Mouse (Mus musculus) adrenal gland, postnatal 0 days (tissue): ENCODE measurements around the gene Cd52. TPM values are rescaled to one million over a fixed set of nuclear protein-coding genes. Genes with fewer than 3 reads are reported as not detected.

Source experiments
- polyA plus RNA-seq: library from polyadenylated mRNA; unstranded; fragments of >200 nt; fragmentation: Nextera tagmentation; extraction: Ambion mirVana; gene quantifications from 2 replicates; pipeline ENCODE4 v1.2.1, GENCODE M21; 2015

Cd52 gene
- 24.9 and 36.6 TPM in 2 replicates for polyA plus RNA-seq

GRCm38 (mm10) chr4:134094923-134095547 lies at the start of gene Cd52:
Gene Cd52 (minus strand): TSS chr4:134095082.

GRCm38 (mm10) chr4:134128221-134128982 lies 33.5 kb upstream of the Cd52 start, which contains the start of gene Sh3bgrl3:
Gene Sh3bgrl3 (minus strand): TSS chr4:134128789.

GRCm38 (mm10) chr4:134101979-134102741 lies 7.3 kb upstream of the Cd52 start, which contains the start of gene Ubxn11:
Gene Ubxn11 (plus strand): TSS chr4:134102570.

GRCm38 (mm10) chr4:134060135-134060865 lies 34.6 kb downstream of the Cd52 start, which contains the start of gene Crybg2:
Gene Crybg2 (plus strand): TSS chr4:134060815.

GRCm38 (mm10) chr4:134053538-134053937 lies 41.3 kb downstream of the Cd52 start, which contains the start of gene Zfp683:
Gene Zfp683 (plus strand): TSS chr4:134053838.

Other genes with a start within 250 kb of the Cd52 start
- gene Rps6ka1, start 207.3 kb downstream of the Cd52 start, polyA plus RNA-seq, result 11.7 and 22.3 TPM in 2 replicates
- gene Hmgn2, start 126.4 kb downstream of the Cd52 start, polyA plus RNA-seq, result 945 and 1,085 TPM in 2 replicates
- gene Dhdds, start 94.2 kb downstream of the Cd52 start, polyA plus RNA-seq, result 25.2 and 34.1 TPM in 2 replicates
- 0.04 and 0.09 TPM in 2 replicates for gene Lin28a, start 76.2 kb downstream of the Cd52 start, polyA plus RNA-seq
- gene Zfp683, start 41.2 kb downstream of the Cd52 start, polyA plus RNA-seq, result not detected in 2 replicates
- 0.92 TPM in 1 of 2 replicates, not detected in the other for gene Crybg2, start 34.3 kb downstream of the Cd52 start, polyA plus RNA-seq
- gene Ubxn11, start 7.5 kb upstream of the Cd52 start, polyA plus RNA-seq, result 4.0 and 8.7 TPM in 2 replicates
- gene Sh3bgrl3, start 33.7 kb upstream of the Cd52 start, polyA plus RNA-seq, result 308 and 310 TPM in 2 replicates
- 24.0 and 39.9 TPM in 2 replicates for gene Cep85, start 92.0 kb upstream of the Cd52 start, polyA plus RNA-seq
- gene Gm7534, start 107.9 kb upstream of the Cd52 start, polyA plus RNA-seq, result not detected in 2 replicates
- gene Catsper4, start 132.3 kb upstream of the Cd52 start, polyA plus RNA-seq, result not detected in 2 replicates
- gene Cnksr1, start 143.3 kb upstream of the Cd52 start, polyA plus RNA-seq, result 0.46 and 0.55 TPM in 2 replicates
- gene E130218I03Rik, start 148.6 kb upstream of the Cd52 start, polyA plus RNA-seq, result 0.17 TPM in 1 of 2 replicates, not detected in the other
- 17.0 and 19.2 TPM in 2 replicates for gene Zfp593, start 150.5 kb upstream of the Cd52 start, polyA plus RNA-seq
- not detected in 2 replicates for gene Gm30191, start 151.9 kb upstream of the Cd52 start, polyA plus RNA-seq
- 11.8 and 12.2 TPM in 2 replicates for gene Grrp1, start 159.0 kb upstream of the Cd52 start, polyA plus RNA-seq
- gene Pdik1l, start 192.8 kb upstream of the Cd52 start, polyA plus RNA-seq, result 12.5 and 15.1 TPM in 2 replicates
- 0.41 and 0.68 TPM in 2 replicates for gene Trim63, start 220.0 kb upstream of the Cd52 start, polyA plus RNA-seq
- 5.0 and 7.6 TPM in 2 replicates for gene Slc30a2, start 248.1 kb upstream of the Cd52 start, polyA plus RNA-seq